Mouse (Mus musculus): ENCODE measurements at regions not wholly inside any gene's neighbourhood (a gene's known extent, or its start where the extent isn't known, plus 50 kb on each side); places are given as distances from the start of the nearest gene placed in this dataset.

DNA sequence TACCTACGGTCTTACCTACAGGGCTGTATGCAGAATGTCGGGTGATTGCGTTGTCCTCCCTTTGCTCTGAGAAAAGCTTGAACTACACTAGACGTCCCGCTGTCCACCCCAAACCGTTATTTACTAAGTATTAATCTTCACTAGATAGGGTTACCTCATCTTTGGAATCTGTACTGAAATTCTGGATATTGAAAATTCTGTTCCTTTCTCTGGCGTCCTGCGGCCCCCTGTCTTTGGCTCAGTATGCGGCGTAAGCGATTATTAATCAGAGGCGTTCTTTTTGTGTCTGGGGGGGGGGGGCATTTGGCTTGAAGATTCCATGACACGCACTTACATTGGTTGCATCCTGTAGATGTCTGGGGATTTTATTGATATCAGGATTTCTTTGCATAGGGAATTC is 222.0 kb downstream of the Mef2c start:
- TF ChIP-seq CTCF (IDR thresholded peaks at IDR 0.05; ENCODE audit: extremely low read depth, insufficient read depth, insufficient read length, insufficient replicate concordance) (no peak), POLR2A (IDR thresholded peaks at IDR 0.05; ENCODE audit: low read depth, low read length) (no peak)
